Mouse (Mus musculus): ENCODE data around the gene Rtn3. TPM values are rescaled to one million over a fixed set of nuclear protein-coding genes. Genes with fewer than 3 reads are reported as not detected.
A peak's percentile ranks its signal among the peaks of the same experiment; 100 is the strongest.

The Rtn3 gene
- total RNA-seq, 2 experiments from 2014 or later = 80.4 to 166 TPM

GRCm38 (mm10) chr19:7388488-7388887 is 94.6 kb downstream of the Rtn3 start:
- ATAC-seq (replicated peaks; ENCODE audit: poor library complexity, severe bottlenecking) = no peak

GRCm38 (mm10) chr19:7386042-7386441 is 97.0 kb downstream of the Rtn3 start:
- peak; percentile 60 for ATAC-seq (replicated peaks; ENCODE audit: poor library complexity, severe bottlenecking)

GRCm38 (mm10) chr19:7382903-7383865 is 99.9 kb downstream of the Rtn3 start, which contains the start of gene Spindoc:
TSS of gene Spindoc (minus strand) at chr19:7382994.
- peak; percentile 87 for ATAC-seq (replicated peaks; ENCODE audit: poor library complexity, severe bottlenecking)

GRCm38 (mm10) chr19:7382248-7382902 is 100.7 kb downstream of the Rtn3 start:
- ATAC-seq (replicated peaks; ENCODE audit: poor library complexity, severe bottlenecking) = peak; percentile 24

- no peak for ATAC-seq (replicated peaks; ENCODE audit: poor library complexity, severe bottlenecking)
Measured at GRCm38 (mm10) chr19:7381906-7382247, 101.2 kb downstream of the Rtn3 start.

GRCm38 (mm10) chr19:7377639-7378038 is 105.4 kb downstream of the Rtn3 start:
- ATAC-seq (replicated peaks; ENCODE audit: poor library complexity, severe bottlenecking) = no peak

Other genes starting within 250 kb of the Rtn3 start
- gene Naa40, start 242.1 kb downstream of the Rtn3 start, total RNA-seq (2014; fragmentation: Nextera tagmentation) = 67.4 and 72.3 TPM in 2 replicates
- gene Naa40, start 242.1 kb downstream of the Rtn3 start, total RNA-seq (2017) = 42.9 and 49.3 TPM in 2 replicates
- 3.1 and 6.9 TPM in 2 replicates for gene Rcor2, start 216.0 kb downstream of the Rtn3 start, total RNA-seq (2014; fragmentation: Nextera tagmentation)
- gene Rcor2, start 216.0 kb downstream of the Rtn3 start, total RNA-seq (2017) = 3.4 and 5.2 TPM in 2 replicates
- gene Mark2, start 141.4 kb downstream of the Rtn3 start, total RNA-seq (2014; fragmentation: Nextera tagmentation) = 48.7 and 85.8 TPM in 2 replicates
- 17.8 and 21.2 TPM in 2 replicates for gene Mark2, start 141.4 kb downstream of the Rtn3 start, total RNA-seq (2017)
- gene Spindoc, start 100.3 kb downstream of the Rtn3 start, total RNA-seq (2014; fragmentation: Nextera tagmentation) = 19.2 and 19.8 TPM in 2 replicates
- 4.7 and 4.9 TPM in 2 replicates for gene Spindoc, start 100.3 kb downstream of the Rtn3 start, total RNA-seq (2017)
- 1.5 and 3.1 TPM in 2 replicates for gene 2700081O15Rik, start 65.7 kb downstream of the Rtn3 start, total RNA-seq (2014; fragmentation: Nextera tagmentation)
- 1.2 and 1.6 TPM in 2 replicates for gene 2700081O15Rik, start 65.7 kb downstream of the Rtn3 start, total RNA-seq (2017)
- 47.9 and 50.2 TPM in 2 replicates for gene Atl3, start 10.8 kb upstream of the Rtn3 start, total RNA-seq (2014; fragmentation: Nextera tagmentation)
- 49.0 and 52.6 TPM in 2 replicates for gene Atl3, start 10.8 kb upstream of the Rtn3 start, total RNA-seq (2017)
- gene Pla2g16, start 74.2 kb upstream of the Rtn3 start, total RNA-seq (2014; fragmentation: Nextera tagmentation) = 5.9 and 6.4 TPM in 2 replicates
- 8.4 and 9.1 TPM in 2 replicates for gene Pla2g16, start 74.2 kb upstream of the Rtn3 start, total RNA-seq (2017)
- not detected in 2 replicates for gene Lgals12, start 123.9 kb upstream of the Rtn3 start, total RNA-seq (2014; fragmentation: Nextera tagmentation)
- not detected in 2 replicates for gene Lgals12, start 123.9 kb upstream of the Rtn3 start, total RNA-seq (2017)
- not detected in 2 replicates for gene Hrasls5, start 129.3 kb upstream of the Rtn3 start, total RNA-seq (2014; fragmentation: Nextera tagmentation)
- not detected in 2 replicates for gene Hrasls5, start 129.3 kb upstream of the Rtn3 start, total RNA-seq (2017)
- gene Slc22a19, start 228.0 kb upstream of the Rtn3 start, total RNA-seq (2014; fragmentation: Nextera tagmentation) = not detected in 2 replicates
- not detected in 2 replicates for gene Slc22a19, start 228.0 kb upstream of the Rtn3 start, total RNA-seq (2017)

Data from granulocyte monocyte progenitor cell, adult 5-6 weeks (primary cell).